Comparison of ENCODE assay signal across 11 mouse cellular contexts in genomic region chr6:120190912-120191311, GRCm38 (mm10).
DNase-seq lines count a peak whose midpoint lies in the region; ATAC-seq lines count a peak whose summit lies in the region.
"Had no signal": no experiment of that assay in that cellular context is flagged by ENCODE, and none has a peak within 500 bp of the region (broad histone marks: within the 10 kb centered on the region; RNA-seq: fewer than 3 reads in every experiment).

No protein-coding gene starts in this region.

- no peak overlapping the region for H3K4me3 ChIP-seq in heart, embryonic 12.5 days

- H3K36me3 ChIP-seq in heart, embryonic 12.5 days: no peaks in the 10 kb centered on the region

- no peak overlapping the region for H3K9ac ChIP-seq in heart, embryonic 12.5 days
- H3K9ac ChIP-seq: liver, embryonic 14.5 days had no signal

- H3K27ac ChIP-seq in heart, embryonic 12.5 days (ENCODE audit: poor library complexity, severe bottlenecking): peak overlapping the region; percentile 38; the same call in 1 of the 2 replicates
- H3K27ac ChIP-seq: liver, embryonic 14.5 days had no signal

- 0 out of 2 replicates have a peak, but pooled peaks have one; percentile 5 for ATAC-seq in heart, embryonic 12.5 days (ENCODE audit: insufficient number of reproducible peaks, low FRiP score)

- 35% methylated on average over 4 of the region's 4 CpGs for WGBS in heart, embryonic 12.5 days

- H3K27me3 ChIP-seq in heart, embryonic 12.5 days (replicated peaks): no peaks in the 10 kb centered on the region

- peak; percentile 21 to 55 for DNase-seq in urinary bladder, adult 18-20 months (ENCODE audit: low spot score in 2 of 2)
- DNase-seq in urinary bladder, postnatal 25 days (ENCODE audit: low spot score): no peak
- peak; percentile 68 for DNase-seq in adrenal gland, postnatal 10 days
- DNase-seq in cerebellum, adult 8-10 months: no peak
- no peak for DNase-seq in right cerebral cortex, postnatal 36 days (ENCODE audit: low spot score in 2 of 2)
- DNase-seq in cerebellum, postnatal 25 days: no peak
- DNase-seq: cerebellum, adult 11 months; kidney, adult 18-20 months had no signal

- H3K4me1 ChIP-seq in heart, embryonic 12.5 days (replicated peaks): peaks cover 60% of the 10 kb centered on the region

- no peaks in the 10 kb centered on the region for H3K9me3 ChIP-seq in heart, embryonic 12.5 days (replicated peaks)

- H3K4me2 ChIP-seq in heart, embryonic 12.5 days: no peak overlapping the region
- H3K4me2 ChIP-seq: midbrain, embryonic 11.5 days had no signal

Comparison
In these comparisons a context has a peak if more than half of its experiments do, and no peak if none do; other contexts are left out.
1. DNase-seq: peak in urinary bladder, adult 18-20 months (2 of 2) and adrenal gland, postnatal 10 days (single experiment); none in urinary bladder, postnatal 25 days (single experiment), cerebellum, adult 8-10 months (single experiment), right cerebral cortex, postnatal 36 days (0 of 2) and cerebellum, postnatal 25 days (0 of 2).